In the genomic region with DNA sequence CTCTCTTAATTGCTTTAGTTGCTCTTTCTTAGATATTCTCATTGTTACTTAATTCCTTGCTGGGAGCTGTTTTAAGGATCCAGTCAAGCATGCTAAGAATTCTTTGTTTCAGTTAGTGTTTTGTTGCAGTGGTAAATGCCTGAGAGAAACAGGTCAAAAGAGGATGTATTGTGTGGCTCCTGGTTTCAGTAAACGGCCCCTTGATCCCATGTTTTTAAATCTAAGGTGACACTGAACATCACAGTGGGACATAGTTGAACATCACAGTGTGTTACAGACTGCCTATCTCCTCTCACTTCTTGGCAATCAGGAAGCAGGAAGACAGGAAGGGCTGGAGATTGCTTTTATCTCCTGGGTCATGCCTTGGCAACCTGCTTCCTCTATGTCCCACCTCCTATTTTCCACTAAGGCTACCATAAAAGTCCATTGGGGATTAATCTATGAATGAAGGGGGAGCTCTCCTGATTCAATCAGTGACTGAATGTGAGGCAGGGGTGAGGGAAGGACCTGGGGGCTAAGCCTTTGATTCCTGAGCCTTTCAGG, we compare ENCODE assay signal across 28 mouse cellular contexts. TPM values are rescaled to one million over a fixed set of nuclear protein-coding genes. Genes with fewer than 3 reads are reported as not detected.
DNase-seq lines count a peak whose midpoint lies in the region; ATAC-seq lines count a peak whose summit lies in the region.
"Had no signal": no experiment of that assay in that cellular context is flagged by ENCODE, and none has a peak within 500 bp of the region (broad histone marks: within the 10 kb centered on the region; RNA-seq: fewer than 3 reads in every experiment).

No protein-coding gene starts in this region.

- no peak overlapping the region for H3K9ac ChIP-seq in forebrain, embryonic 11.5 days (ENCODE audit: low read length)
- no peak overlapping the region for H3K9ac ChIP-seq in forebrain, embryonic 12.5 days
- H3K9ac ChIP-seq in heart, embryonic 13.5 days, result no peak overlapping the region
- no peak overlapping the region for H3K9ac ChIP-seq in hindbrain, embryonic 15.5 days
- no peak overlapping the region for H3K9ac ChIP-seq in hindbrain, embryonic 16.5 days (ENCODE audit: low read depth, low read length)
- H3K9ac ChIP-seq: forebrain, embryonic 15.5 days; heart, embryonic 15.5 days; hindbrain, embryonic 13.5 days; intestine, embryonic 15.5 days had no signal

- no peaks in the 10 kb centered on the region for H3K27me3 ChIP-seq in forebrain, embryonic 11.5 days (ENCODE audit: control insufficient read depth, insufficient read depth, low read length)
- H3K27me3 ChIP-seq in forebrain, embryonic 12.5 days, result no peaks in the 10 kb centered on the region
- H3K27me3 ChIP-seq in heart, embryonic 13.5 days (replicated peaks), result no peaks in the 10 kb centered on the region
- H3K27me3 ChIP-seq in hindbrain, embryonic 15.5 days, result no peaks in the 10 kb centered on the region
- H3K27me3 ChIP-seq in hindbrain, embryonic 16.5 days (replicated peaks; ENCODE audit: control insufficient read depth, insufficient read depth, low read length), result no peaks in the 10 kb centered on the region
- H3K27me3 ChIP-seq: forebrain, embryonic 15.5 days; heart, embryonic 15.5 days; hindbrain, embryonic 13.5 days; intestine, embryonic 15.5 days had no signal

- H3K4me3 ChIP-seq in forebrain, embryonic 11.5 days (ENCODE audit: low read depth, low read length), result no peak overlapping the region
- no peak overlapping the region for H3K4me3 ChIP-seq in forebrain, embryonic 12.5 days (replicated peaks)
- no peak overlapping the region for H3K4me3 ChIP-seq in heart, embryonic 13.5 days
- no peak overlapping the region for H3K4me3 ChIP-seq in hindbrain, embryonic 15.5 days
- H3K4me3 ChIP-seq in hindbrain, embryonic 16.5 days (ENCODE audit: low read length), result no peak overlapping the region
- H3K4me3 ChIP-seq: forebrain, embryonic 10.5 days; forebrain, embryonic 15.5 days; heart, embryonic 10.5 days; heart, embryonic 15.5 days; hindbrain, embryonic 13.5 days; intestine, embryonic 15.5 days had no signal

- 0 out of 2 replicates have a peak overlapping the region, but pooled peaks have one; percentile 6 for H3K27ac ChIP-seq in forebrain, embryonic 11.5 days (ENCODE audit: low read depth, low read length)
- H3K27ac ChIP-seq in forebrain, embryonic 12.5 days, result no peak overlapping the region
- H3K27ac ChIP-seq in heart, embryonic 13.5 days (replicated peaks), result peak overlapping the region; percentile 74
- H3K27ac ChIP-seq in hindbrain, embryonic 15.5 days (replicated peaks), result peak overlapping the region; percentile 38; the same call in 1 of the 2 replicates
- no peak overlapping the region for H3K27ac ChIP-seq in hindbrain, embryonic 16.5 days (ENCODE audit: low read depth, low read length)
- H3K27ac ChIP-seq: forebrain, embryonic 10.5 days; forebrain, embryonic 15.5 days; hindbrain, embryonic 13.5 days; intestine, embryonic 15.5 days had no signal

- no peak overlapping the region for H3K4me2 ChIP-seq in forebrain, embryonic 11.5 days (ENCODE audit: low read depth, low read length, severe bottlenecking)
- H3K4me2 ChIP-seq in forebrain, embryonic 12.5 days, result no peak overlapping the region
- no peak overlapping the region for H3K4me2 ChIP-seq in heart, embryonic 13.5 days
- no peak overlapping the region for H3K4me2 ChIP-seq in hindbrain, embryonic 15.5 days
- no peak overlapping the region for H3K4me2 ChIP-seq in hindbrain, embryonic 16.5 days (ENCODE audit: low read length)
- H3K4me2 ChIP-seq: forebrain, embryonic 15.5 days; heart, embryonic 15.5 days; hindbrain, embryonic 13.5 days; intestine, embryonic 15.5 days had no signal

- peaks cover 2% of the 10 kb centered on the region; the same call in 1 of the 2 replicates for H3K36me3 ChIP-seq in forebrain, embryonic 11.5 days (ENCODE audit: control insufficient read depth, insufficient read depth, low read length)
- peaks cover 17% of the 10 kb centered on the region; the same call in 1 of the 2 replicates for H3K36me3 ChIP-seq in forebrain, embryonic 12.5 days (replicated peaks)
- peaks cover 18% of the 10 kb centered on the region for H3K36me3 ChIP-seq in heart, embryonic 13.5 days
- peaks cover 7% of the 10 kb centered on the region; the same call in 1 of the 2 replicates for H3K36me3 ChIP-seq in hindbrain, embryonic 15.5 days
- 0 out of 2 replicates have a peak, but pooled peaks cover 6% of the 10 kb centered on the region for H3K36me3 ChIP-seq in hindbrain, embryonic 16.5 days (ENCODE audit: control insufficient read depth, insufficient read depth, low read length)
- H3K36me3 ChIP-seq: intestine, embryonic 15.5 days had no signal

- no peak for DNase-seq in forebrain, embryonic 11.5 days (ENCODE audit: low spot score)
- DNase-seq in heart, adult 8-10 months (ENCODE audit: low spot score), result no peak
- DNase-seq in R1 (ENCODE audit: low read depth, low spot score), result peak; percentile 69
- no peak for DNase-seq in right cerebral cortex, adult 18-20 months
- DNase-seq: adrenal gland, postnatal 10 days; adrenal gland, postnatal 36 days; cerebellum, adult 18-20 months; cerebellum, adult 9-10 months; cerebellum, postnatal 14 days; gastrocnemius, postnatal 14 days; heart, adult 11 months; heart, postnatal 14 days; kidney, adult 11 months; kidney, adult 8-10 months had no signal

- WGBS in forebrain, embryonic 11.5 days, result 15% methylated on average over 1 of the region's 1 CpGs
- WGBS in forebrain, embryonic 12.5 days, result 13% methylated on average over 1 of the region's 1 CpGs
- WGBS in heart, embryonic 13.5 days, result 43% methylated on average over 1 of the region's 1 CpGs
- WGBS in hindbrain, embryonic 15.5 days, result 26% methylated on average over 1 of the region's 1 CpGs
- WGBS in hindbrain, embryonic 16.5 days, result 13% methylated on average over 1 of the region's 1 CpGs

- 0 out of 2 replicates have a peak, but pooled peaks cover 4% of the 10 kb centered on the region for H3K4me1 ChIP-seq in forebrain, embryonic 11.5 days (replicated peaks; ENCODE audit: control insufficient read depth, insufficient read depth, low read length)
- peaks cover 8% of the 10 kb centered on the region for H3K4me1 ChIP-seq in forebrain, embryonic 12.5 days
- H3K4me1 ChIP-seq in heart, embryonic 13.5 days, result peaks cover 28% of the 10 kb centered on the region
- H3K4me1 ChIP-seq in hindbrain, embryonic 15.5 days (replicated peaks), result peaks cover 8% of the 10 kb centered on the region
- H3K4me1 ChIP-seq in hindbrain, embryonic 16.5 days (ENCODE audit: control insufficient read depth, insufficient read depth, low read depth, low read length), result no peaks in the 10 kb centered on the region
- H3K4me1 ChIP-seq: forebrain, embryonic 15.5 days; hindbrain, embryonic 13.5 days; intestine, embryonic 15.5 days had no signal

- no peaks in the 10 kb centered on the region for H3K9me3 ChIP-seq in forebrain, embryonic 11.5 days (ENCODE audit: control insufficient read depth, low read length)
- no peaks in the 10 kb centered on the region for H3K9me3 ChIP-seq in forebrain, embryonic 12.5 days
- H3K9me3 ChIP-seq in heart, embryonic 13.5 days, result no peaks in the 10 kb centered on the region
- no peaks in the 10 kb centered on the region for H3K9me3 ChIP-seq in hindbrain, embryonic 15.5 days
- H3K9me3 ChIP-seq in hindbrain, embryonic 16.5 days (ENCODE audit: control insufficient read depth, low read length), result no peaks in the 10 kb centered on the region
- H3K9me3 ChIP-seq: forebrain, embryonic 10.5 days; forebrain, embryonic 15.5 days; heart, embryonic 10.5 days; heart, embryonic 15.5 days; hindbrain, embryonic 13.5 days; intestine, embryonic 15.5 days had no signal

- no peak for ATAC-seq in forebrain, embryonic 11.5 days (replicated peaks; ENCODE audit: low FRiP score)
- no peak for ATAC-seq in forebrain, embryonic 12.5 days (ENCODE audit: low FRiP score)
- ATAC-seq in heart, embryonic 13.5 days (ENCODE audit: extremely low read depth, insufficient number of reproducible peaks, low FRiP score, low TSS enrichment), result no peak
- no peak for ATAC-seq in hindbrain, embryonic 15.5 days (ENCODE audit: low FRiP score, low read depth)
- ATAC-seq in hindbrain, embryonic 16.5 days, result no peak
- ATAC-seq: forebrain, embryonic 15.5 days; intestine, embryonic 15.5 days had no signal

RNA-seq across cellular contexts. Expression of gene Zfp1, which starts 14.2 kb away (rescaled TPM):
- 21.8 and 25.0 TPM in 2 replicates for polyA plus RNA-seq in forebrain, embryonic 11.5 days (2014; fragmentation: Nextera tagmentation; extraction: Ambion mirVana)
- 22.8 and 28.4 TPM in 2 replicates for polyA plus RNA-seq in forebrain, embryonic 12.5 days (2016; fragmentation: Nextera tagmentation; extraction: Ambion mirVana)
- polyA plus RNA-seq in heart, embryonic 13.5 days (2015; fragmentation: Nextera tagmentation; extraction: Ambion mirVana), result 12.9 and 13.8 TPM in 2 replicates
- total RNA-seq in heart, adult 8-10 months (2022), result 1 to 10 TPM; 5.6 to 8.6 (median 8.1) TPM
- polyA plus RNA-seq in hindbrain, embryonic 15.5 days (2015; fragmentation: Nextera tagmentation; extraction: Ambion mirVana), result 25.1 and 25.9 TPM in 2 replicates
- polyA plus RNA-seq in hindbrain, embryonic 16.5 days (2015; fragmentation: Nextera tagmentation; extraction: Ambion mirVana), result 25.1 and 25.5 TPM in 2 replicates

RNA-seq across cellular contexts. Expression of gene Ldhd, which starts 27.2 kb away (rescaled TPM):
- polyA plus RNA-seq in forebrain, embryonic 11.5 days (2014; fragmentation: Nextera tagmentation; extraction: Ambion mirVana), result 0.11 and 0.27 TPM in 2 replicates
- polyA plus RNA-seq in forebrain, embryonic 12.5 days (2016; fragmentation: Nextera tagmentation; extraction: Ambion mirVana), result 0.24 and 0.50 TPM in 2 replicates
- 0.44 and 0.65 TPM in 2 replicates for polyA plus RNA-seq in heart, embryonic 13.5 days (2015; fragmentation: Nextera tagmentation; extraction: Ambion mirVana)
- 10 to 100 TPM; 48.8 to 58.2 (median 54.8) TPM for total RNA-seq in heart, adult 8-10 months (2022)
- polyA plus RNA-seq in hindbrain, embryonic 15.5 days (2015; fragmentation: Nextera tagmentation; extraction: Ambion mirVana), result 0.91 and 1.2 TPM in 2 replicates
- 1.3 and 1.5 TPM in 2 replicates for polyA plus RNA-seq in hindbrain, embryonic 16.5 days (2015; fragmentation: Nextera tagmentation; extraction: Ambion mirVana)
- polyA plus RNA-seq: embryonic facial prominence, embryonic 11.5 days; forebrain, embryonic 10.5 days had no signal

RNA-seq across cellular contexts. Expression of gene Ctrb1, which starts 33.4 kb away (rescaled TPM):
- not detected in 2 replicates for polyA plus RNA-seq in forebrain, embryonic 11.5 days (2014; fragmentation: Nextera tagmentation; extraction: Ambion mirVana)
- not detected in 2 replicates for polyA plus RNA-seq in forebrain, embryonic 12.5 days (2016; fragmentation: Nextera tagmentation; extraction: Ambion mirVana)
- 1.9 TPM in 1 of 2 replicates, not detected in the other for polyA plus RNA-seq in heart, embryonic 13.5 days (2015; fragmentation: Nextera tagmentation; extraction: Ambion mirVana)
- not detected for total RNA-seq in heart, adult 8-10 months (2022)
- polyA plus RNA-seq in hindbrain, embryonic 15.5 days (2015; fragmentation: Nextera tagmentation; extraction: Ambion mirVana), result 1.00 and 1.9 TPM in 2 replicates
- polyA plus RNA-seq in hindbrain, embryonic 16.5 days (2015; fragmentation: Nextera tagmentation; extraction: Ambion mirVana), result not detected in 2 replicates
- total RNA-seq: adrenal gland, adult 18-20 months; heart, postnatal 14 days; hematopoietic stem cell, adult 5-6 weeks had no signal
- polyA plus RNA-seq: embryonic facial prominence, embryonic 11.5 days; embryonic facial prominence, embryonic 14.5 days; forebrain, embryonic 10.5 days; forebrain, embryonic 15.5 days; heart, embryonic 10.5 days; hindbrain, embryonic 13.5 days had no signal

Comparison
In these comparisons a context has a peak if more than half of its experiments do, and no peak if none do; other contexts are left out.
1. H3K27ac ChIP-seq: peak in forebrain, embryonic 11.5 days (single experiment), heart, embryonic 13.5 days (single experiment) and hindbrain, embryonic 15.5 days (single experiment); none in forebrain, embryonic 12.5 days (single experiment) and hindbrain, embryonic 16.5 days (single experiment).